Comparison of ENCODE assay signal across 16 mouse cellular contexts in genomic region chr12:76669956-76670530, GRCm38 (mm10). TPM values are rescaled to one million over a fixed set of nuclear protein-coding genes. Genes with fewer than 3 reads are reported as not detected.
DNase-seq lines count a peak whose midpoint lies in the region; ATAC-seq and TF ChIP-seq lines count a peak whose summit lies in the region.
"Had no signal": no experiment of that assay in that cellular context is flagged by ENCODE, and none has a peak within 500 bp of the region (broad histone marks: within the 10 kb centered on the region; RNA-seq: fewer than 3 reads in every experiment).

No protein-coding gene starts in this region.

- ATAC-seq in erythroblast, adult 5-6 weeks (replicated peaks; ENCODE audit: low FRiP score, poor library complexity, severe bottlenecking), result no peak
- no peak for ATAC-seq in heart, embryonic 16.5 days (replicated peaks; ENCODE audit: extremely low read depth, insufficient read depth, low FRiP score)
- no peak for ATAC-seq in liver, embryonic 12.5 days
- ATAC-seq: forebrain, postnatal 0 days had no signal

- 0 out of 2 replicates have a peak overlapping the region, but pooled peaks have one; percentile 2 for H3K27ac ChIP-seq in heart, embryonic 16.5 days (ENCODE audit: low read length)
- H3K27ac ChIP-seq in bone marrow, adult 2 months (ENCODE audit: control insufficient read depth, insufficient read depth, low read depth, low read length, poor library complexity), result peak overlapping the region; percentile 70
- H3K27ac ChIP-seq in liver, embryonic 12.5 days, result peak overlapping the region; percentile 94
- H3K27ac ChIP-seq: embryonic facial prominence, embryonic 13.5 days; hindbrain, embryonic 14.5 days; midbrain, embryonic 12.5 days had no signal

- H3K4me1 ChIP-seq in erythroblast, embryonic 14.5 days (ENCODE audit: control insufficient read depth), result peaks cover 97% of the 10 kb centered on the region
- peaks cover 36% of the 10 kb centered on the region for H3K4me1 ChIP-seq in heart, embryonic 16.5 days (ENCODE audit: control insufficient read depth, insufficient read depth, low read length)
- peaks cover 10% of the 10 kb centered on the region for H3K4me1 ChIP-seq in bone marrow, adult 2 months (ENCODE audit: control insufficient read depth, insufficient read depth, low read length)
- H3K4me1 ChIP-seq in liver, embryonic 12.5 days, result peaks cover 97% of the 10 kb centered on the region

- H3K27me3 ChIP-seq in erythroblast, embryonic 14.5 days (ENCODE audit: control insufficient read depth), result no peaks in the 10 kb centered on the region
- no peaks in the 10 kb centered on the region for H3K27me3 ChIP-seq in heart, embryonic 16.5 days (ENCODE audit: control insufficient read depth, insufficient read depth, low read length)
- no peaks in the 10 kb centered on the region for H3K27me3 ChIP-seq in liver, embryonic 12.5 days (replicated peaks)
- H3K27me3 ChIP-seq: embryonic facial prominence, embryonic 13.5 days; midbrain, embryonic 12.5 days had no signal

- H3K9me3 ChIP-seq in erythroblast, embryonic 14.5 days (ENCODE audit: control insufficient read depth, low read length), result peaks cover 3% of the 10 kb centered on the region
- no peaks in the 10 kb centered on the region for H3K9me3 ChIP-seq in heart, embryonic 16.5 days (replicated peaks; ENCODE audit: control insufficient read depth, low read length)
- H3K9me3 ChIP-seq in liver, embryonic 12.5 days (replicated peaks), result no peaks in the 10 kb centered on the region
- H3K9me3 ChIP-seq: embryonic facial prominence, embryonic 13.5 days; midbrain, embryonic 12.5 days had no signal

- H3K36me3 ChIP-seq in erythroblast, embryonic 14.5 days (ENCODE audit: control insufficient read depth), result peaks cover 94% of the 10 kb centered on the region
- no peaks in the 10 kb centered on the region for H3K36me3 ChIP-seq in heart, embryonic 16.5 days (ENCODE audit: control insufficient read depth, insufficient read depth)
- peaks cover 48% of the 10 kb centered on the region for H3K36me3 ChIP-seq in liver, embryonic 12.5 days
- H3K36me3 ChIP-seq: embryonic facial prominence, embryonic 13.5 days; midbrain, embryonic 12.5 days had no signal

- WGBS in heart, embryonic 16.5 days, result 38% methylated on average over 5 of the region's 5 CpGs
- WGBS in bone marrow, adult 2 months, result 63% methylated on average over 5 of the region's 5 CpGs
- WGBS in liver, embryonic 12.5 days (ENCODE audit: insufficient replicate concordance), result 18% methylated on average over 5 of the region's 5 CpGs

- H3K4me3 ChIP-seq in erythroblast, embryonic 14.5 days (replicated peaks), result peak overlapping the region; percentile 50
- H3K4me3 ChIP-seq in heart, embryonic 16.5 days (ENCODE audit: low read length), result no peak overlapping the region
- no peak overlapping the region for H3K4me3 ChIP-seq in bone marrow, adult 2 months (replicated peaks; ENCODE audit: control insufficient read depth, low read depth, low read length)
- H3K4me3 ChIP-seq in liver, embryonic 12.5 days, result peak overlapping the region; percentile 30
- H3K4me3 ChIP-seq: embryonic facial prominence, embryonic 13.5 days; midbrain, embryonic 12.5 days had no signal

- no peak overlapping the region; the same call in 1 of the 2 replicates for H3K9ac ChIP-seq in heart, embryonic 16.5 days (ENCODE audit: low read length)
- H3K9ac ChIP-seq in liver, embryonic 12.5 days, result peak overlapping the region; percentile 77
- H3K9ac ChIP-seq: embryonic facial prominence, embryonic 13.5 days; forebrain, postnatal 0 days; hindbrain, embryonic 14.5 days; midbrain, embryonic 12.5 days had no signal

- no peak for TF ChIP-seq CTCF in bone marrow, adult 2 months (IDR thresholded peaks at IDR 0.05; ENCODE audit: control insufficient read depth, insufficient read depth, low read length)

- no peak for TF ChIP-seq POLR2A in bone marrow, adult 2 months (IDR thresholded peaks at IDR 0.05; ENCODE audit: borderline replicate concordance, control insufficient read depth, low read depth, low read length)

- no peak for DNase-seq in heart, adult 9 months (ENCODE audit: low spot score in 2 of 2)
- no peak for DNase-seq in gastrocnemius, adult 8-10 months (ENCODE audit: low spot score in 2 of 2)
- DNase-seq in kidney, adult 18-20 months, result no peak
- DNase-seq: adrenal gland, adult 2 months; forebrain, postnatal 0 days; gastrocnemius, postnatal 14 days; kidney, adult 11 months; kidney, postnatal 4 days had no signal

- peak overlapping the region; percentile 37; the same call in 1 of the 2 replicates for H3K4me2 ChIP-seq in heart, embryonic 16.5 days (ENCODE audit: low read depth, low read length)
- peak overlapping the region; percentile 70 for H3K4me2 ChIP-seq in liver, embryonic 12.5 days
- H3K4me2 ChIP-seq: embryonic facial prominence, embryonic 13.5 days; hindbrain, embryonic 14.5 days; midbrain, embryonic 12.5 days had no signal

RNA-seq across cellular contexts. Expression of gene Sptb, which starts 40.3 kb away (rescaled TPM):
- 192 and 204 TPM in 2 replicates for polyA plus RNA-seq in erythroblast, embryonic 14.5 days (2012)
- total RNA-seq in erythroblast, adult 5-6 weeks (2015; ENCODE audit: low replicate concordance), result 261 and 284 TPM in 2 replicates
- total RNA-seq in erythroblast, adult 5-6 weeks (2017; ENCODE audit: low replicate concordance), result 799 and 1,028 TPM in 2 replicates
- 6.0 and 7.7 TPM in 2 replicates for polyA plus RNA-seq in heart, embryonic 16.5 days (2015; fragmentation: Nextera tagmentation; extraction: Ambion mirVana)
- 89.3 and 102 TPM in 2 replicates for polyA plus RNA-seq in bone marrow, adult 2 months (2011; ENCODE audit: insufficient read depth, insufficient read length, low replicate concordance, missing spikeins)
- polyA plus RNA-seq in liver, embryonic 12.5 days (2016; fragmentation: Nextera tagmentation; extraction: Ambion mirVana), result 83.5 and 94.6 TPM in 2 replicates
- 100 to 1,000 TPM; 167 to 183 (median 176) TPM for total RNA-seq in gastrocnemius, adult 8-10 months (2022)

Comparison
In these comparisons a context has a peak if more than half of its experiments do, and no peak if none do; other contexts are left out.
1. H3K4me3 ChIP-seq: peak in erythroblast, embryonic 14.5 days (single experiment) and liver, embryonic 12.5 days (single experiment); none in heart, embryonic 16.5 days (single experiment) and bone marrow, adult 2 months (single experiment).
2. H3K27ac ChIP-seq: peak in every context shown above with its lines; median percentile 94 in liver, embryonic 12.5 days; 70 in bone marrow, adult 2 months; 2 in heart, embryonic 16.5 days.